Mouse (Mus musculus): ENCODE results near the gene Mindy3. TPM values are rescaled to one million over a fixed set of nuclear protein-coding genes. Genes with fewer than 3 reads are reported as not detected.

The Mindy3 gene
- polyA plus RNA-seq, 1 experiment from 2014 or later, result 25.2 TPM

- H3K27ac ChIP-seq (ENCODE audit: low read depth, low read length), result no peak overlapping the region
- H3K36me3 ChIP-seq (ENCODE audit: control insufficient read depth, insufficient read depth), result no peaks in the 10 kb centered on the region
- 90% methylated on average over 3 of the region's 3 CpGs for WGBS
- no peak for TF ChIP-seq CTCF (IDR thresholded peaks at IDR 0.05; ENCODE audit: low read depth)
- no peak overlapping the region for H3K4me3 ChIP-seq (ENCODE audit: low read depth, low read length)
- no peaks in the 10 kb centered on the region for H3K9me3 ChIP-seq (ENCODE audit: control insufficient read depth)
- H3K4me1 ChIP-seq (replicated peaks; ENCODE audit: control insufficient read depth, insufficient read depth, low read length), result no peaks in the 10 kb centered on the region
- no peak overlapping the region for H3K4me2 ChIP-seq (replicated peaks; ENCODE audit: low read depth)
- no peak for ATAC-seq
- H3K27me3 ChIP-seq (replicated peaks; ENCODE audit: control insufficient read depth, insufficient read depth, low read length), result no peaks in the 10 kb centered on the region
- no peak overlapping the region for H3K9ac ChIP-seq (ENCODE audit: low read depth, low read length)
Observed at GRCm38 (mm10) chr2:12318715-12319114, 100.6 kb downstream of the Mindy3 start.

- H3K4me1 ChIP-seq (replicated peaks; ENCODE audit: control insufficient read depth, insufficient read depth, low read length), result no peaks in the 10 kb centered on the region
- no peaks in the 10 kb centered on the region for H3K9me3 ChIP-seq (ENCODE audit: control insufficient read depth)
- no peak for TF ChIP-seq CTCF (IDR thresholded peaks at IDR 0.05; ENCODE audit: low read depth)
- 77% methylated on average over 4 of the region's 4 CpGs for WGBS
- H3K27ac ChIP-seq (ENCODE audit: low read depth, low read length), result no peak overlapping the region
- no peaks in the 10 kb centered on the region for H3K27me3 ChIP-seq (replicated peaks; ENCODE audit: control insufficient read depth, insufficient read depth, low read length)
- H3K36me3 ChIP-seq (ENCODE audit: control insufficient read depth, insufficient read depth), result no peaks in the 10 kb centered on the region
- ATAC-seq, result no peak
- H3K4me2 ChIP-seq (replicated peaks; ENCODE audit: low read depth), result no peak overlapping the region
- H3K9ac ChIP-seq (ENCODE audit: low read depth, low read length), result no peak overlapping the region
- H3K4me3 ChIP-seq (ENCODE audit: low read depth, low read length), result no peak overlapping the region
Observed at GRCm38 (mm10) chr2:12318036-12318435, 101.2 kb downstream of the Mindy3 start.

- 71% methylated on average over 5 of the region's 5 CpGs for whole genome bisulfite sequencing
- no peak overlapping the region for H3K9ac ChIP-seq (ENCODE audit: low read depth, low read length)
- no peak for TF ChIP-seq CTCF (IDR thresholded peaks at IDR 0.05; ENCODE audit: low read depth)
- H3K27me3 ChIP-seq (replicated peaks; ENCODE audit: control insufficient read depth, insufficient read depth, low read length), result no peaks in the 10 kb centered on the region
- no peak overlapping the region for H3K4me2 ChIP-seq (replicated peaks; ENCODE audit: low read depth)
- H3K9me3 ChIP-seq (ENCODE audit: control insufficient read depth), result no peaks in the 10 kb centered on the region
- H3K36me3 ChIP-seq (ENCODE audit: control insufficient read depth, insufficient read depth), result no peaks in the 10 kb centered on the region
- no peak overlapping the region for H3K27ac ChIP-seq (ENCODE audit: low read depth, low read length)
- H3K4me1 ChIP-seq (replicated peaks; ENCODE audit: control insufficient read depth, insufficient read depth, low read length), result no peaks in the 10 kb centered on the region
- ATAC-seq, result no peak
- H3K4me3 ChIP-seq (ENCODE audit: low read depth, low read length), result no peak overlapping the region
Observed at GRCm38 (mm10) chr2:12317343-12317742, 101.9 kb downstream of the Mindy3 start.

- no peak for ATAC-seq
- 46% methylated on average over 7 of the region's 7 CpGs for whole genome bisulfite sequencing
- H3K4me3 ChIP-seq (ENCODE audit: low read depth, low read length), result no peak overlapping the region
Observed at GRCm38 (mm10) chr2:12316361-12316760, 102.9 kb downstream of the Mindy3 start.

GRCm38 (mm10) chr2:12314028-12314427 lies 105.2 kb downstream of the Mindy3 start:
- Histone ChIP-seq H3K4me3 (ENCODE audit: low read depth, low read length) (no peak overlapping the region), H3K9ac (ENCODE audit: low read depth, low read length) (no peak overlapping the region), H3K27ac (ENCODE audit: low read depth, low read length) (no peak overlapping the region), H3K27me3 (replicated peaks; ENCODE audit: control insufficient read depth, insufficient read depth, low read length) (no peaks in the 10 kb centered on the region), H3K4me1 (replicated peaks; ENCODE audit: control insufficient read depth, insufficient read depth, low read length) (no peaks in the 10 kb centered on the region), H3K4me2 (replicated peaks; ENCODE audit: low read depth) (no peak overlapping the region), H3K36me3 (ENCODE audit: control insufficient read depth, insufficient read depth) (no peaks in the 10 kb centered on the region), H3K9me3 (ENCODE audit: control insufficient read depth) (no peaks in the 10 kb centered on the region)
- no peak; the same call in 1 of the 2 replicates for TF ChIP-seq CTCF (IDR thresholded peaks at IDR 0.05; ENCODE audit: low read depth)
- 66% methylated on average over 6 of the region's 6 CpGs for whole genome bisulfite sequencing
- no peak for ATAC-seq

More at GRCm38 (mm10) chr2:12316361-12316760, 102.9 kb downstream of the Mindy3 start:
- no peak overlapping the region for H3K4me2 ChIP-seq (replicated peaks; ENCODE audit: low read depth)
- no peak overlapping the region for H3K27ac ChIP-seq (ENCODE audit: low read depth, low read length)
- TF ChIP-seq CTCF (IDR thresholded peaks at IDR 0.05; ENCODE audit: low read depth), result no peak
- no peaks in the 10 kb centered on the region for H3K4me1 ChIP-seq (replicated peaks; ENCODE audit: control insufficient read depth, insufficient read depth, low read length)
- no peaks in the 10 kb centered on the region for H3K36me3 ChIP-seq (ENCODE audit: control insufficient read depth, insufficient read depth)
- H3K9me3 ChIP-seq (ENCODE audit: control insufficient read depth), result no peaks in the 10 kb centered on the region
- no peaks in the 10 kb centered on the region for H3K27me3 ChIP-seq (replicated peaks; ENCODE audit: control insufficient read depth, insufficient read depth, low read length)
- H3K9ac ChIP-seq (ENCODE audit: low read depth, low read length), result no peak overlapping the region

GRCm38 (mm10) chr2:12308466-12308865 lies 110.8 kb downstream of the Mindy3 start:
- no peaks in the 10 kb centered on the region for H3K36me3 ChIP-seq (ENCODE audit: control insufficient read depth, insufficient read depth)
- no peak overlapping the region for H3K9ac ChIP-seq (ENCODE audit: low read depth, low read length)
- no peak overlapping the region for H3K4me3 ChIP-seq (ENCODE audit: low read depth, low read length)
- H3K27me3 ChIP-seq (replicated peaks; ENCODE audit: control insufficient read depth, insufficient read depth, low read length), result 0 out of 2 replicates have a peak, but pooled peaks cover 3% of the 10 kb centered on the region
- no peak overlapping the region for H3K4me2 ChIP-seq (replicated peaks; ENCODE audit: low read depth)
- ATAC-seq, result no peak
- no peaks in the 10 kb centered on the region for H3K9me3 ChIP-seq (ENCODE audit: control insufficient read depth)
- H3K4me1 ChIP-seq (replicated peaks; ENCODE audit: control insufficient read depth, insufficient read depth, low read length), result no peaks in the 10 kb centered on the region
- no peak overlapping the region for H3K27ac ChIP-seq (ENCODE audit: low read depth, low read length)
- peak; percentile 46 for TF ChIP-seq CTCF (IDR thresholded peaks at IDR 0.05; ENCODE audit: low read depth)

- H3K4me2 ChIP-seq (replicated peaks; ENCODE audit: low read depth), result no peak overlapping the region
- no peaks in the 10 kb centered on the region for H3K4me1 ChIP-seq (replicated peaks; ENCODE audit: control insufficient read depth, insufficient read depth, low read length)
- no peak for ATAC-seq
- H3K27me3 ChIP-seq (replicated peaks; ENCODE audit: control insufficient read depth, insufficient read depth, low read length), result peaks cover 3% of the 10 kb centered on the region; the same call in 1 of the 2 replicates
- H3K36me3 ChIP-seq (ENCODE audit: control insufficient read depth, insufficient read depth), result no peaks in the 10 kb centered on the region
- H3K9ac ChIP-seq (ENCODE audit: low read depth, low read length), result no peak overlapping the region
- H3K9me3 ChIP-seq (ENCODE audit: control insufficient read depth), result no peaks in the 10 kb centered on the region
- no peak for TF ChIP-seq CTCF (IDR thresholded peaks at IDR 0.05; ENCODE audit: low read depth)
- H3K27ac ChIP-seq (ENCODE audit: low read depth, low read length), result no peak overlapping the region
- H3K4me3 ChIP-seq (ENCODE audit: low read depth, low read length), result no peak overlapping the region
Observed at GRCm38 (mm10) chr2:12307311-12307710, 112.0 kb downstream of the Mindy3 start.

Measured in intestine, postnatal 0 days (tissue).